Mouse (Mus musculus) bone marrow macrophage, adult 2 months (primary cell): ENCODE results near the gene Gipc3.

Experiments
- CTCF ChIP-seq: IDR thresholded peaks from 2 replicates; pipeline ENCODE4 v1.5.1; 2012; ENCODE audit warnings: low read depth, mild to moderate bottlenecking, low read length, moderate library complexity
- POLR2A ChIP-seq: IDR thresholded peaks from 2 replicates; pipeline ENCODE4 v1.6.1; 2012; ENCODE audit warnings: mild to moderate bottlenecking, low read depth, low read length, borderline replicate concordance

- TF ChIP-seq POLR2A: no peak
- TF ChIP-seq CTCF: no peak
Measured at GRCm38 (mm10) chr10:81379809-81380378, 36.8 kb upstream of the Gipc3 start.
